Mouse (Mus musculus): ENCODE measurements around the gene 1700015F17Rik.

- TF ChIP-seq GATA1 (IDR thresholded peaks at IDR 0.05; ENCODE audit: low read length) (no peak), TAL1 (IDR thresholded peaks at IDR 0.05; ENCODE audit: low read length) (no peak)
Measured at GRCm38 (mm10) chr5:5486071-5486470, 7.1 kb upstream of the 1700015F17Rik start.

All from erythroblast, embryonic 14.5 days (primary cell).